Mouse (Mus musculus): ENCODE results near the gene Extl2. TPM values are rescaled to one million over a fixed set of nuclear protein-coding genes. Genes with fewer than 3 reads are reported as not detected.

The Extl2 gene
- total and polyA plus RNA-seq, 2 experiments from 2014 or later = 15.0 to 21.8 TPM

DNA sequence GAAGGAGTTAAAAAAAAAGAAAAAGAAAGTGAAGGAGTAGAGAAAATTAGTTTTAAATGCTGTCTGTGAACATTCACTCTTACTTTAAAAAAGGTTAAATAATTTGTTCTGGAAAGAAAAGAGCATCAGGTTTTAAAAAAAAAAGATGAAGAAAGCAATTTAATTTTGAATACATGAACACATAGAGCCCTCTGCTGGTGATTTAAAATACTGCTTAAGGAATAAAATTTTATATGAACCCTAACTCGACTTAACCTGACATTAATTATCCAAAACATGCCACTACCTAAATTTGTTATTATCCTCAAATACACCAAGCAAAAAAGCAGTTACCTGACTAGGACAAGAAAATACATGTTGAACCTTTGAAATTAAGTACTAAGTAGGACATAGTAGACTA, 28.3 kb upstream of the Extl2 start:
- Histone ChIP-seq H3K9ac (replicated peaks; ENCODE audit: low read depth, low read length) (no peak overlapping the region), H3K36me3 (replicated peaks; ENCODE audit: control insufficient read depth, insufficient read depth, low read length) (peaks cover 54% of the 10 kb centered on the region), H3K4me1 (ENCODE audit: control insufficient read depth, insufficient read depth) (no peaks in the 10 kb centered on the region), H3K27ac (ENCODE audit: low read depth) (no peak overlapping the region), H3K4me2 (ENCODE audit: low read depth, low read length) (no peak overlapping the region), H3K4me3 (ENCODE audit: low read depth, low read length) (no peak overlapping the region), H3K9me3 (replicated peaks; ENCODE audit: control insufficient read depth, low read length) (no peaks in the 10 kb centered on the region), H3K27me3 (ENCODE audit: control insufficient read depth, insufficient read depth, low read length) (no peaks in the 10 kb centered on the region)
- 13% methylated on average over 1 of the region's 1 CpGs for WGBS
- ATAC-seq (ENCODE audit: insufficient read depth, low read depth) (no peak), DNase-seq (ENCODE audit: low spot score) (peak; percentile 62)
- no peak for TF ChIP-seq EP300 (IDR thresholded peaks at IDR 0.05; ENCODE audit: low read depth)
- peak; percentile 46 for TF ChIP-seq CTCF (IDR thresholded peaks at IDR 0.05; ENCODE audit: low read depth)

DNA sequence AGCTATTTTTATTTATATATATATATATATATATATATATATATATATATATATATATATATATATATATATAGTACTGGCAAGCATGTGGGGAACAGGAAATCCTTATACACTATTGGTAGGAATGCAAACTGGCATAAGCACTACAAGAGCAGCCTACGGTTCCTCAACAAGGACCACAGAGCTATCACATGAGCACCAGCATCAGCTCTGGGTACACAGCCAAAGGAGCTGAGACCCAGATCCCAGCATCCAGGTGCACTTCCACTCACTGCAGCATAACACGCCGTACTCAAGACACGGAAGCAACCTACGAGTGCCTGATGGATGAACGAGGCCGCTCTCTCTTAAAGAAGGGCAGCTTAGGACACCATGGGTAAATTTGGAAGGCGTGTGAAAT, 24.0 kb upstream of the Extl2 start:
- 88% methylated on average over 8 of the region's 8 CpGs for WGBS

DNA sequence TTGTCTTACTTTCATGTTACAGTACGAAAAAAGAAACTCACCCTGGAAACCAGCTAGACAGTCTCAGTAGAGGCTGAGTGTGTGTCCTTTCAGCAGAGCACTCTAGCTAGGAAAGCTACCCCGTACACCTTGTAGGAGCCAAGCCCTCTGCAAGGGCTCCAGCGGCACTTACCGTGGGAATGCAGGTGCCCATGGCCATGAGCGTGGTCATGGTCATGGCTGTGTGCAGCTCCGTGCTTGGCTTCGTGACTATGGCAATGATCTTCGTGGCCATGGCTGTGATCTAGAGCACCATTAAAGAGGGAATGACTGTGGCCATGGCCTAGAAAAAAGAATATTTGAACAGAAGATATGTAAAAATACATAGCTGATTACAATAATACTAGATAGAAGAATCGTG, 22.6 kb upstream of the Extl2 start:
- H3K36me3 ChIP-seq (replicated peaks; ENCODE audit: control insufficient read depth, insufficient read depth, low read length) = peaks cover 52% of the 10 kb centered on the region
- no peak overlapping the region for H3K9ac ChIP-seq (replicated peaks; ENCODE audit: low read depth, low read length)
- H3K27me3 ChIP-seq (ENCODE audit: control insufficient read depth, insufficient read depth, low read length) = no peaks in the 10 kb centered on the region
- no peaks in the 10 kb centered on the region for H3K9me3 ChIP-seq (replicated peaks; ENCODE audit: control insufficient read depth, low read length)
- no peaks in the 10 kb centered on the region for H3K4me1 ChIP-seq (ENCODE audit: control insufficient read depth, insufficient read depth)
- ATAC-seq (ENCODE audit: insufficient read depth, low read depth) = no peak
- no peak for DNase-seq (ENCODE audit: low spot score)
- TF ChIP-seq EP300 (IDR thresholded peaks at IDR 0.05; ENCODE audit: low read depth) (no peak), CTCF (IDR thresholded peaks at IDR 0.05; ENCODE audit: low read depth) (no peak)
- 92% methylated on average over 9 of the region's 9 CpGs for WGBS
- H3K27ac ChIP-seq (ENCODE audit: low read depth) = no peak overlapping the region
- H3K4me3 ChIP-seq (ENCODE audit: low read depth, low read length) = no peak overlapping the region
- H3K4me2 ChIP-seq (ENCODE audit: low read depth, low read length) = no peak overlapping the region

More for the DNA sequence above, 24.0 kb upstream of the Extl2 start:
- H3K4me1 ChIP-seq (ENCODE audit: control insufficient read depth, insufficient read depth) = no peaks in the 10 kb centered on the region
- H3K4me2 ChIP-seq (ENCODE audit: low read depth, low read length) = no peak overlapping the region
- no peaks in the 10 kb centered on the region for H3K27me3 ChIP-seq (ENCODE audit: control insufficient read depth, insufficient read depth, low read length)
- ATAC-seq (ENCODE audit: insufficient read depth, low read depth) (no peak), DNase-seq (ENCODE audit: low spot score) (no peak)
- H3K27ac ChIP-seq (ENCODE audit: low read depth) = no peak overlapping the region
- no peaks in the 10 kb centered on the region for H3K9me3 ChIP-seq (replicated peaks; ENCODE audit: control insufficient read depth, low read length)
- TF ChIP-seq EP300 (IDR thresholded peaks at IDR 0.05; ENCODE audit: low read depth) (no peak), CTCF (IDR thresholded peaks at IDR 0.05; ENCODE audit: low read depth) (no peak)
- no peak overlapping the region for H3K4me3 ChIP-seq (ENCODE audit: low read depth, low read length)
- no peak overlapping the region for H3K9ac ChIP-seq (replicated peaks; ENCODE audit: low read depth, low read length)
- H3K36me3 ChIP-seq (replicated peaks; ENCODE audit: control insufficient read depth, insufficient read depth, low read length) = peaks cover 49% of the 10 kb centered on the region

DNA sequence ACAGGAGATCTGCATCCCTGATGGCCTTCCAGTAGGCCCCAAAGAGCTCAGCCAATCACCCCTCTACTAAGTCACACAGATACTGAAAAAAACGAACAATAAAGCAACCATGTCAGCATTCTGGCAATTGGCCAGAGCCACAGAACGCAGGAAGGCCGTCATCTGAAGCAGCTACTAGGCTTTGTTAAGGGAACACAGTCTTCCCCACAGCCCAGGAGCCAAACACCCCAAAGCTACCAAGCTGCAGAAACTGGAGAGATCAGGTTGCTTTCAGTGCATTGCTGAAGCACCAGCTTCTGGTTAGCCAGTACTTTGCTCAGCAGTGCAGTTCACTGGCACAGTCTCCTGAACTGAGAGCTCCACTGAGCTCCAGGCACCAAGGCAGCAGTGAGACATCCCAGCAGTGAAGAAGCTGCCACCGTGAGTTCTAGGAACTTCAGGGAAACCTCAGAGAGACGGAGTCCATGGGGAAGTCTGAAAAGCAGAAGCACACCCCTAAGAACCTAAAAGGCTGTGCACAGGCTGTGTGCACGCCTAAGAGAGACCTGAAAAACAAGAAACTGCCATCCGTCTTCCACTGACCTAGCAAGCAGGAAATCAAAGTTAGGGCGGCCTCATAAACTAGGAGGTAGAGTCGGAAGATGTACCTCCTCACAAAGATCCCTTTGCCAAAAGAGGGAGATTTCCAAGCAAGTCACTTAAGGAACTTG, 21.9 kb upstream of the Extl2 start:
- Histone ChIP-seq H3K9ac (replicated peaks; ENCODE audit: low read depth, low read length) (no peak overlapping the region), H3K27me3 (ENCODE audit: control insufficient read depth, insufficient read depth, low read length) (no peaks in the 10 kb centered on the region), H3K9me3 (replicated peaks; ENCODE audit: control insufficient read depth, low read length) (no peaks in the 10 kb centered on the region), H3K27ac (ENCODE audit: low read depth) (no peak overlapping the region), H3K36me3 (replicated peaks; ENCODE audit: control insufficient read depth, insufficient read depth, low read length) (peaks cover 55% of the 10 kb centered on the region), H3K4me3 (ENCODE audit: low read depth, low read length) (no peak overlapping the region), H3K4me1 (ENCODE audit: control insufficient read depth, insufficient read depth) (no peaks in the 10 kb centered on the region), H3K4me2 (ENCODE audit: low read depth, low read length) (no peak overlapping the region)
- ATAC-seq (ENCODE audit: insufficient read depth, low read depth) (no peak), DNase-seq (ENCODE audit: low spot score) (no peak)
- 56% methylated on average over 9 of the region's 9 CpGs for WGBS
- no peak for TF ChIP-seq CTCF (IDR thresholded peaks at IDR 0.05; ENCODE audit: low read depth)
- TF ChIP-seq EP300 (IDR thresholded peaks at IDR 0.05; ENCODE audit: low read depth) = no peak

DNA sequence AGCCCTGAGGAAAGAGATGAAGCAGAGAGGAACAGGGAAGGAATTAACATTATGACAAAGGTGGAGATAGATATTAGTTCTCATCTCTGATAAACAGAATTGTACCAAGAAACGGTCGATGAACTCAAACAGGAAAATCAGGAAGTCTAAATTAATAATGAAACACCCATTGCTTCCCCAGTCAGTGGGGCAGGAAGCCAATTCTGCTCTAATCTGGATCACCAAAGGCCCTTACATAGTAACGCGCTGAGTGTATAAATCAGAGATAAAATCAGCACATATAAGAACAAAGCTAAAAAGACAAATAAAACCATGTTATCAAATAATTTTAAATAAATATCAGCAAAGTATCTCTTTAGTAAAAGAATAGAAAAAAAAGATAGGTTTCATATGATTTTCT, 15.2 kb upstream of the Extl2 start:
- TF ChIP-seq EP300 (IDR thresholded peaks at IDR 0.05; ENCODE audit: low read depth) (no peak), CTCF (IDR thresholded peaks at IDR 0.05; ENCODE audit: low read depth) (no peak)
- Histone ChIP-seq H3K36me3 (replicated peaks; ENCODE audit: control insufficient read depth, insufficient read depth, low read length) (peaks cover 30% of the 10 kb centered on the region), H3K4me3 (ENCODE audit: low read depth, low read length) (no peak overlapping the region), H3K4me1 (ENCODE audit: control insufficient read depth, insufficient read depth) (no peaks in the 10 kb centered on the region), H3K27ac (ENCODE audit: low read depth) (no peak overlapping the region), H3K9me3 (replicated peaks; ENCODE audit: control insufficient read depth, low read length) (no peaks in the 10 kb centered on the region), H3K9ac (replicated peaks; ENCODE audit: low read depth, low read length) (no peak overlapping the region), H3K27me3 (ENCODE audit: control insufficient read depth, insufficient read depth, low read length) (no peaks in the 10 kb centered on the region), H3K4me2 (ENCODE audit: low read depth, low read length) (no peak overlapping the region)
- WGBS = 50% methylated on average over 4 of the region's 4 CpGs
- DNase-seq (ENCODE audit: low spot score) = no peak
- ATAC-seq (ENCODE audit: insufficient read depth, low read depth) = no peak

DNA sequence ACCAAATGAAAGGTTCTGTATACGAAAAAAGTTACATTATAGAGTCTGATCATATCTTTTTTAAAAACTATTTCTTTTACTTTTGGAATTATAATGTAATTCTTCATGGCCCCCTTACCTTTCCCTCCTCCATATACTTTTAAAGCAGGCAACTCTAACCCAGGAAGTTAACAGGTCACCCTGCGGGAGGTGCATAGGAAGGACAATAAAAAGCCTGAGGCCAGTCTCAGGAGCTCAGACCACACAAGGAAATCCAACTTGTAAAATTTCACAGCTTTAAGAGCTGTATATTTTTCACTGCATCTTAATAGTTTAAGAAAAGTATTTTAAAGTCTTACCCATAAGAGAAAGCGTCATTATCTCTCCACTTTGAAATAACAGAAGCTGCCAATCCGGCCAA, 14.7 kb upstream of the Extl2 start:
- H3K9me3 ChIP-seq (replicated peaks; ENCODE audit: control insufficient read depth, low read length) = peaks cover 3% of the 10 kb centered on the region; the same call in 1 of the 2 replicates
- H3K4me3 ChIP-seq (ENCODE audit: low read depth, low read length) = no peak overlapping the region
- no peaks in the 10 kb centered on the region for H3K4me1 ChIP-seq (ENCODE audit: control insufficient read depth, insufficient read depth)
- H3K4me2 ChIP-seq (ENCODE audit: low read depth, low read length) = no peak overlapping the region
- DNase-seq (ENCODE audit: low spot score) (no peak), ATAC-seq (ENCODE audit: insufficient read depth, low read depth) (no peak)
- TF ChIP-seq EP300 (IDR thresholded peaks at IDR 0.05; ENCODE audit: low read depth) (no peak), CTCF (IDR thresholded peaks at IDR 0.05; ENCODE audit: low read depth) (no peak)
- no peak overlapping the region for H3K9ac ChIP-seq (replicated peaks; ENCODE audit: low read depth, low read length)
- H3K27me3 ChIP-seq (ENCODE audit: control insufficient read depth, insufficient read depth, low read length) = no peaks in the 10 kb centered on the region
- H3K27ac ChIP-seq (ENCODE audit: low read depth) = no peak overlapping the region
- 71% methylated on average over 4 of the region's 4 CpGs for WGBS
- H3K36me3 ChIP-seq (replicated peaks; ENCODE audit: control insufficient read depth, insufficient read depth, low read length) = peaks cover 33% of the 10 kb centered on the region
